Mouse (Mus musculus): ENCODE results near the gene Phlda3. TPM values are rescaled to one million over a fixed set of nuclear protein-coding genes. Genes with fewer than 3 reads are reported as not detected.

Phlda3 gene
- polyA plus RNA-seq, 1 experiment from 2014 or later: 4.0 TPM

DNA sequence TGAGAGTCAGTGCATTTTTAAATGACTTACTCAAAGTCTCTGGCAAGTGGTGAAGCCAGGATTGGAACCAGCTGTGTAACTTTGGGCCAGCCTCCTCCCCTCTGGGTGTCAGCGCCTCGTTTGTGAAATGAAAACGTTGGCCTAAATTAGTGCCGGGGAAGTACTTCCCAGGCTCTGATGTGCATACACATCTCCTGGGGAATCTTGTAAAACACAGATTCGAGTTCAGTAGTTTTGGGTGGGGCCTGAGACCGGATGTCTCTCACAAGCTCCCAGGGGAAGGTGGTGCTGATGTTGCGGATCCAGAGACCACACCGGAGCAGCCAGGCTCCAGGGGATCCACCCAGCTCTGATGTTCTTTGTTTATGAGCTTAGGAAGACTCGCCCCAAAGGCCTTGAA is 10.6 kb upstream of the Phlda3 start:
- no peaks in the 10 kb centered on the region for H3K27me3 ChIP-seq (ENCODE audit: insufficient read depth, low read length)
- 65% methylated on average over 9 of the region's 9 CpGs for WGBS (ENCODE audit: insufficient replicate concordance)
- TF ChIP-seq CTCF (IDR thresholded peaks at IDR 0.05; ENCODE audit: low read depth) (no peak), EP300 (IDR thresholded peaks at IDR 0.05; ENCODE audit: low read depth) (no peak)
- 0 out of 2 replicates have a peak, but pooled peaks cover 15% of the 10 kb centered on the region for H3K36me3 ChIP-seq (replicated peaks; ENCODE audit: insufficient read depth, low read length)
- H3K4me3 ChIP-seq (ENCODE audit: low read depth, low read length): no peak overlapping the region
- H3K9ac ChIP-seq (replicated peaks): no peak overlapping the region
- no peak for ATAC-seq
- no peak overlapping the region for H3K4me2 ChIP-seq (ENCODE audit: low read depth, low read length)
- DNase-seq: no peak
- no peaks in the 10 kb centered on the region for H3K4me1 ChIP-seq (ENCODE audit: insufficient read depth)
- H3K27ac ChIP-seq (ENCODE audit: low read depth): no peak overlapping the region
- no peaks in the 10 kb centered on the region for H3K9me3 ChIP-seq (ENCODE audit: low read length)

DNA sequence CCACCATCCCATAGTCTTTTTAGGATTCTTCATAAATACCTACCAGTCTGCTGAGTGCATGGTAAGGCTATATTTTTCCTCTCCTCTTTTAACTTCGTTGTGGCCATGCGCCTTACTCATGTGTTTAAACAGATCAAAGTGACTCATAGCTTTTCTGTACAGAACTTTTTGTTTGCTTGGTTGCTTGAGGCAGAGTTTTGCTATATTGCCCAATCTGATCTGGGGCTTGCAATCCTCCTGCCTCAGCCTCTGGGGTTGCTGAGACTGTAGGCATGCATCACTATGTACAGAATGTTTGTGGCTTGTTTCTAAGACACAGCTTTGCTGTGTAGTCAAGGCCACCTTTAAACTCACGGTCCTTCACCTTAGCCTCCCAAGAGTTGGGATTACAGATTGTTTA is 10.0 kb upstream of the Phlda3 start:
- Histone ChIP-seq H3K4me3 (ENCODE audit: low read depth, low read length) (no peak overlapping the region), H3K4me2 (ENCODE audit: low read depth, low read length) (no peak overlapping the region), H3K9me3 (ENCODE audit: low read length) (no peaks in the 10 kb centered on the region), H3K36me3 (replicated peaks; ENCODE audit: insufficient read depth, low read length) (0 out of 2 replicates have a peak, but pooled peaks cover 10% of the 10 kb centered on the region), H3K9ac (replicated peaks) (no peak overlapping the region), H3K27me3 (ENCODE audit: insufficient read depth, low read length) (no peaks in the 10 kb centered on the region), H3K27ac (ENCODE audit: low read depth) (no peak overlapping the region), H3K4me1 (ENCODE audit: insufficient read depth) (no peaks in the 10 kb centered on the region)
- ATAC-seq (no peak), DNase-seq (no peak)
- TF ChIP-seq EP300 (IDR thresholded peaks at IDR 0.05; ENCODE audit: low read depth) (no peak), CTCF (IDR thresholded peaks at IDR 0.05; ENCODE audit: low read depth) (no peak)
- 54% methylated on average over 3 of the region's 3 CpGs for WGBS (ENCODE audit: insufficient replicate concordance)

DNA sequence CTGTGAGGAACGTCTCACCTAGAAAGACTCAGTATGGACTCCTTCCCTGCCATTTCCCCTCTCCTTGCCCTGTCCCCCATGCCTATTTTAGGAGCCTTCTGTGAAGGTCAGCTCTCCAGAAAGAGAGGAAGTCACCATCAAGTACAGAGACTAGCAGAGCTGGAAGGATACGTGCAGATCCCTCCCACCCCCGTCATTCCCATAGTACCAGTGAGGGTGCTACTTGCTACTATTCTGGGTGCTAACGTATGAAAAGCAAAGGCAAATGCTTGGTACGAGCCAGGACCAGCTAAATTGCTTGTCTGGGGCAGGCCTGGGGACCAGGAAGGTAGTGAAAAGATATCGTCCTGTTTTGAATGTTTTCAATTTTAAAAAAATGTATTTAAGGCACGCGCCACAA is 8.6 kb upstream of the Phlda3 start:
- H3K4me3 ChIP-seq (ENCODE audit: low read depth, low read length): no peak overlapping the region
- H3K27ac ChIP-seq (ENCODE audit: low read depth): no peak overlapping the region
- ATAC-seq: no peak
- no peaks in the 10 kb centered on the region for H3K36me3 ChIP-seq (replicated peaks; ENCODE audit: insufficient read depth, low read length)
- no peak for DNase-seq
- no peak for TF ChIP-seq CTCF (IDR thresholded peaks at IDR 0.05; ENCODE audit: low read depth)
- TF ChIP-seq EP300 (IDR thresholded peaks at IDR 0.05; ENCODE audit: low read depth): no peak
- H3K9ac ChIP-seq (replicated peaks): no peak overlapping the region
- H3K4me1 ChIP-seq (ENCODE audit: insufficient read depth): no peaks in the 10 kb centered on the region
- H3K27me3 ChIP-seq (ENCODE audit: insufficient read depth, low read length): no peaks in the 10 kb centered on the region
- no peaks in the 10 kb centered on the region for H3K9me3 ChIP-seq (ENCODE audit: low read length)
- H3K4me2 ChIP-seq (ENCODE audit: low read depth, low read length): no peak overlapping the region
- WGBS (ENCODE audit: insufficient replicate concordance): 67% methylated on average over 8 of the region's 8 CpGs

DNA sequence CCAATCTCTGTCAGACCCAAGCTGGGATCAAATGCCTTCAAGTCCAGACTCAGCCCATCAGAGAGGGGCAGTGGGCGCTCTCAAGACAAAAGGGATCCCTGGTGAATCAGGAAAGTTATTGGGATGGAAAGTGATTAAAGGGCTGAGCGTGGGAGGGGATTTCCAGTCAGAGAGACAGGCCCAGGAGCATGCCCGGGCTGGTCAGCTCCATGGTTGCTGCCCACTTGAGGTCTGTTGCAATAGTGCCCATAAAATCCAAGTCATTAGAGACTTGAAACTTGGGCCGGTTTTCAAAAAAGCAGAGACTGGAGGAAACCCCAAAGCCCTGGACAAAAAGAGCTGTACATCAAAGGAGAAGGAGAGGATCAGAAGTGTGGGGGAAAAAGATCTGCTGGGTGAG is 6.2 kb upstream of the Phlda3 start:
- H3K27me3 ChIP-seq (ENCODE audit: insufficient read depth, low read length): peaks cover 6% of the 10 kb centered on the region; the same call in 1 of the 2 replicates
- no peaks in the 10 kb centered on the region for H3K36me3 ChIP-seq (replicated peaks; ENCODE audit: insufficient read depth, low read length)
- H3K4me3 ChIP-seq (ENCODE audit: low read depth, low read length): no peak overlapping the region
- WGBS (ENCODE audit: insufficient replicate concordance): 74% methylated on average over 4 of the region's 4 CpGs
- H3K9ac ChIP-seq (replicated peaks): no peak overlapping the region
- no peak for DNase-seq
- ATAC-seq: no peak
- H3K9me3 ChIP-seq (ENCODE audit: low read length): no peaks in the 10 kb centered on the region
- no peaks in the 10 kb centered on the region for H3K4me1 ChIP-seq (ENCODE audit: insufficient read depth)
- TF ChIP-seq EP300 (IDR thresholded peaks at IDR 0.05; ENCODE audit: low read depth) (no peak), CTCF (IDR thresholded peaks at IDR 0.05; ENCODE audit: low read depth) (no peak)
- H3K4me2 ChIP-seq (ENCODE audit: low read depth, low read length): no peak overlapping the region
- H3K27ac ChIP-seq (ENCODE audit: low read depth): no peak overlapping the region

DNA sequence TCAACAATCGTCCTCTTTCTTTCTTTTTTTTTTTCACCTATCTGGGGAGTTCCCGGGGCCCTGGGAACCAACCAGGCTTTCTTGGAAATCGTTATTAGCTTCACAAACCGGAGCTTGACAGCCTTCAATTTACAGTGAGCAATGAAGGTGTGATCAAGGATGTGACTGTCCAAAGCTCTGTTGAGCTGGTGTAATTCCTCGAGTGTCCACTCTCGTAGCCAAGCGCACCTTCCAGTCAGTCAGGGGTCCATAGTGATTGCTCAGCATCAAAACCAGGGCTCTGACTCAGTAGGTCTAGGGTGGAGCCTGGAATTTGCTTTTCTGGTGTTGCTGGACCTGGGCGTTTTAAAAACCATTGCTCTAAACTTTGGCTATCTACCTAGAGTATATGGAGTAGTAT is 5.7 kb upstream of the Phlda3 start:
- Histone ChIP-seq H3K36me3 (replicated peaks; ENCODE audit: insufficient read depth, low read length) (no peaks in the 10 kb centered on the region), H3K27me3 (ENCODE audit: insufficient read depth, low read length) (peaks cover 6% of the 10 kb centered on the region; the same call in 1 of the 2 replicates), H3K4me2 (ENCODE audit: low read depth, low read length) (no peak overlapping the region), H3K4me1 (ENCODE audit: insufficient read depth) (no peaks in the 10 kb centered on the region), H3K27ac (ENCODE audit: low read depth) (no peak overlapping the region), H3K4me3 (ENCODE audit: low read depth, low read length) (no peak overlapping the region), H3K9me3 (ENCODE audit: low read length) (no peaks in the 10 kb centered on the region), H3K9ac (replicated peaks) (no peak overlapping the region)
- WGBS (ENCODE audit: insufficient replicate concordance): 63% methylated on average over 8 of the region's 8 CpGs
- no peak for ATAC-seq
- DNase-seq: no peak
- TF ChIP-seq EP300 (IDR thresholded peaks at IDR 0.05; ENCODE audit: low read depth) (no peak), CTCF (IDR thresholded peaks at IDR 0.05; ENCODE audit: low read depth) (0 out of 2 replicates have a peak, but pooled peaks have one; percentile 14)

DNA sequence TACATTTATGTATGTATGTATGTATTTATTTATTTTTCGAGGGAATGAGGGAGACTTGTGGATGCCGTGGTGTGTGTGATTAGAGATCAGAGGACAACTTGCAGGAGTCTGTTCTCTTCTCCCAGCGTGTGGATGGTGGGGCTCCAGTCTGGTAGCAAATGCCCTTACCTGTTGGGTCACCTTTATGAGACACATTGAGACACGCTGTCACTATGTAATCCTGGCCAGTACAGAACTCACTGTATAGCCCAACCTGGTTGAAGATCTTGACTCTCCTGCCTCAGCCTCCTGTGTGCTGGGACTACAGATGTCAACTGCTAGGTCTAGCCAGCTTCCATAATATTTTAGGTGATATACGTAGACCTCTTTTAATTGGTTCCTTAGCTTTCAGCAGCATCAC is 4.2 kb upstream of the Phlda3 start:
- TF ChIP-seq EP300 (IDR thresholded peaks at IDR 0.05; ENCODE audit: low read depth): no peak
- no peak for TF ChIP-seq CTCF (IDR thresholded peaks at IDR 0.05; ENCODE audit: low read depth)
- Histone ChIP-seq H3K27ac (ENCODE audit: low read depth) (no peak overlapping the region), H3K36me3 (replicated peaks; ENCODE audit: insufficient read depth, low read length) (no peaks in the 10 kb centered on the region), H3K4me3 (ENCODE audit: low read depth, low read length) (no peak overlapping the region), H3K9me3 (ENCODE audit: low read length) (no peaks in the 10 kb centered on the region), H3K27me3 (ENCODE audit: insufficient read depth, low read length) (peaks cover 21% of the 10 kb centered on the region), H3K9ac (replicated peaks) (no peak overlapping the region), H3K4me1 (ENCODE audit: insufficient read depth) (peaks cover 12% of the 10 kb centered on the region), H3K4me2 (ENCODE audit: low read depth, low read length) (no peak overlapping the region)
- 73% methylated on average over 5 of the region's 5 CpGs for whole genome bisulfite sequencing (ENCODE audit: insufficient replicate concordance)
- DNase-seq: no peak
- ATAC-seq: no peak
